Mouse (Mus musculus) MEL-GATA-1-ER (cell line): Measurements from ENCODE around the gene Zbed3.

Experiments
- DNase-seq: peaks from one replicate; pipeline ENCODE4 v3.0.0-alpha.2; 2012; ENCODE audit warnings: low read depth; ENCODE audit errors: extremely low read depth

Zbed3 gene

DNA sequence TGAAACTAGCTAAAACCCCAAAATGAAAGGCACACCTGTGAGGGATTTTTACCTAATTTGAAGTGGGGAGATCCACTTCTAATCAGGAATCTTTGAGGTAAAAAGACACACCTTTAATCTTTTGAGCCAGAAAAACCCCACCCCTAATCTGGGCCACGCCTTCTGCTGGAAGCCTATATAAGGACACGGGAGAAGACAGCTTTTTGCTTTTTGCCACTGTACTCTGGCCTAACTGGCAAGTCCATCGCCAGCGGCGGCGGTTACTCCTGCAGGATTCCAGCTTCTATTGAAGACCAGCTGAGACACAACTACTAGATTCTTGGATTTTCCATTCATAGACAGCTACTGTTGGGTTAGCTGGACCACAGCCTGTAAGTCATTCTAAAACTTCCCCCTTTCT lies at the start of gene Zbed3:
Zbed3 (plus strand) TSS at position 213 of the 400 bp plus-strand sequence.
- no peak for DNase-seq

DNA sequence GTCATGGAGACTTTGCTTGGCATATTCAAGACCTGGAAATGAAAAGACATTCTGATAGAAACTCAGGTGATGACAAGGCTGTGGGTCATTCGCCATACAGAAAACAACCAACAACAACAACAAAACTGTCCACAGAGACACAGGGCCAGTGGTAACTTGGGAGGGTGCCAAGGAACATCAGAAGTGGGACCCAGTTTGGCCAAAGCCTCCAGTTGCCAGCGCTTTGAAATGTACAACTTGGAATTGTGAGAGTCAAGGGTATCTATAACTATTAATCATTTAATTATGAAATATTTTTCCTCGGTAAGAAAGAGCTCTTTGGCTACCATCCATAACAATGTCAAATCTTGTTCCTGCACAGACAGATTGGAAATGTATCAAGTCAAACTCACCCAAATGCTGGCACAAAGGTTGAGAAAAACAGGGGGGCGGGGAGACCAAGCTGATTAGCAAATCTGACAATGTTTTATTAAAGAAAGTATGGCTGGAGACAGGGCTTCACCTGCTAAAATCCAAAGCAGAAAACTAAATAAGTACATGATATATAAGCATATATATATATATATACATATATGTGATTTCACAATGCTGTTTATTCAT lies 44.9 kb upstream of the Zbed3 start:
- DNase-seq = no peak

DNA sequence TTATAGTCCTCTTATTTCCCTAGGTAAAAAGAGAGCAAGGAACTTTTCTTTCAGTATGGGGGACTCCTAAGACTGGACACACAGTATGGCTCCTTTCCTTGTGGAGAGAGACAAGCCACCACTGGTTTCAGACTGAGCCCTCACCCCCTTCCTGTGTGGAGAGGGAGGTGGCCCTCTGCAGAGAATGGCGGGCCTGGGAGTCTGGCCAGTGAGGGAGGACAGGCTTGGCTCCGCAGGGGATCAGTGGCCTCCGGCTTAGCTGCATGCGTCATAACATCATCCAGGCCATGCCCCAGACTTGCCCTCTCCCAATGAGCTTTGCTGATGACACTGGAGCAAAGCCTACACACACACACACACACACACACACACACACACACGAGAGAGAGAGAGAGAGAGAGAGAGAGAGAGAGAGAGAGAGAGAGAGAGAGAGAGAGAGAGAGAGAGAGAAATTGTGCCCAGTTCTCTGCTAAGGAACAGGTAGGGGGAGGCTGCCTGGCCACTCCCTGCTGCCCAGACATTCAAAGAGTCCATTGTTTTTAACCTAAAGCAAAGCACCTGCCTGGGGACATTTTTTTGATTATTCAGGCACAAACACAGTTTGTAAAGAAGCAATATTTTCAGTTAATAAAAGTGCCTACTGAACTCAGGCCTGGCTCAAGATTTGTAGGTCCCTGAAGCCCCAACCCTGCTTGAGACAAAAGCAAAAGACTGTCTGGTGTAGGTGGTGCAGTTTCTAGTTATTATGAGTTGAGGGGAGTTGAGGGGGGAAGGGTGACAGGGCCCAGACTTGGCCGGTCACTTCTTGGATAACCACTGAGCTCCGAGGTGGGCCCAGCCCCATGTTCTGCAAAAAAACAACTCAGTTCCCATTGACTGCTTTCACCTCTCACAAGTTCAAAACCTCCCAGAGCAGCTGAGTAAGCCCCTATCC lies 41.4 kb upstream of the Zbed3 start:
- no peak for DNase-seq

DNA sequence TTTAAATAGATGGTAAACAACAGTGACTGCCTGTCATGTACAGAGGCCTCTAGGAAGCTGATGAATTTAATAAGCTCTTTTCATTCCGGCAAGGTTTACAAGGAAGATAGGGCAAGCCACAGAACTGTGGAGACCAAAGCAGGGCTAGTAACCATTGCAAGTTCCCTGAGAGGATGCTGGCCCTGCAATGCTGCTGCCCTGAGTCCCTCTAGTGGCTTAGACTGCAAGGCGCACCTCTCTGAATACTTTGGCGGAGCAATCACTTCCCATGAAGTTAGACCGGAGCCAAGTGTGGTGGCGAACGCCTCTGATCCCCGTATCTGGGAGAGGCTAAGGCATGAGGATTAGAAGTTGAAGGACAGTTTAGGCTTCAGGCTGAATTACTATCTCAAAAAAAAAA lies 36.4 kb upstream of the Zbed3 start:
- DNase-seq = no peak

DNA sequence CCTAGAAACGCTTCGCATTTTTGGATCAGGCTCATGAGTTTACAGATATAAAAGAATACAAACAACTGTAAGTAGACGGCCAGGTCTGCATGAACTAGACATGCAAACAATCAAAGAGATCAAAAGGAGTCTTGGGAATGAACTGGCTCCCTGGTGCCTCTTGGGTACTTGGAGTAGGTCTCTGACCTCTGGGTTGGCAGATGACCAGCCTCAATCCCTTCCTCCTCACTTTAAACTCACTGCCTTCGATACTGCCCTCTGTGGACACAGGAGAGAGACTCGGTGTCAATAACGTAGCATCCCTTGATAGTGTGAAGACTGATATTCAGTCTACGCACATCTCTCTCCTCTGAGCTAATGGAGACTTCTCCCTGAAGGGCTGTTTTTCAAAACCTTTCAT lies 35.4 kb upstream of the Zbed3 start:
- DNase-seq = no peak

DNA sequence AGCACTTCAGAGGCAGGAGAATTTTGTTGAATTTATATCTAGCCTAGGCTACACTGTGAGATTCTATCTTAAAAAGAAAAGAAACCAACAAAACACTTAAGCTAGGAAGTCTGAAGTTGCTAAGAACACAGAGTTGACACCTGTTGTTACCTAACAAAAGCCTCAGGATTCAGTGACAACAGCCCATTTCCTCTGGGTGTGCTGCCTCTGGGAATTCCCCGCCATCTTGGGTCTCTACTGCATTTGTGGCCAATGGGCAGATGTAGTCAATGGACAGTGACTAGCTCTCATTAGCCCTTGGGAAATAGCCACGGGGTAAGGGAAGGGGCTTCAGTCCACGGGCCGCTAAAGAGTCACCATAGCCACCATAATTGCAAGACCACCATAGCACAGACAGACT lies 31.4 kb upstream of the Zbed3 start:
- DNase-seq = no peak

DNA sequence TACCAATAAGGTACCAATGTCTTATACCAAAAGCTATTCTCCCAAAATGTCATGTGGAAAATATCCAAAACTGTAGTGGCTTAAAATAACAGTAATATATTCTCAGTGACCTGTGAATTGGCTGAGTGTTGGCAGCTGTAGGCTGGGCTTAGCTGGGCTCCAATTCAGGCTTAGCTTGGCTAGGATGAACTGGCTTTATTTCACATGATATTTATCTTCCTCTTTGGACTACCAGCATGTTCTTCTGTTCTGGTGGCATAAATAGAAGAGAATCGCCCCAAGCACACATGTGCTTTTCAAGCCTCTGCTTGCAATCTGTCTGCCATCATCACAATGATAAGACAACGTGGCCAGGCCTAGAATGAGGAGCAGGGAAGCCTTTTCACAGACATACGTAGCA lies 23.5 kb upstream of the Zbed3 start:
- no peak for DNase-seq

DNA sequence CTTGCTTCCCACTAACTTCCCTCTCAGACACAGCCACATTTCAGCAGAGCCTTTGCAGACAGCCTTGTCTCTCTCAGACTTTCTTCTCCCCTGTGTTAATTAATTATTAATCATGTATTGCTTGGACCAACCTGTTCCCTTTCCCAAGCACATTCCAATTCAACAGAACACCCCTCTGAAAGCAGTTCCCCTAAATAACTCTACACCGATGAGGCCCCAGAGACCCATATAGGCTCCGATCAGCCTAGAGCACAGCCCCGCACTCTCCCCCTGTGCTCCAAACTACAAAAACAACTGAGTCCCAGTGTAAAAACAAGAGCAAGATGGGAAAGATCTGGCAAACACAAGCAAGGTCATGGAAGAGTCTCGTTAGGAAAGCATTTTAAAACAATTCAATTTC lies 16.8 kb upstream of the Zbed3 start:
- no peak for DNase-seq

DNA sequence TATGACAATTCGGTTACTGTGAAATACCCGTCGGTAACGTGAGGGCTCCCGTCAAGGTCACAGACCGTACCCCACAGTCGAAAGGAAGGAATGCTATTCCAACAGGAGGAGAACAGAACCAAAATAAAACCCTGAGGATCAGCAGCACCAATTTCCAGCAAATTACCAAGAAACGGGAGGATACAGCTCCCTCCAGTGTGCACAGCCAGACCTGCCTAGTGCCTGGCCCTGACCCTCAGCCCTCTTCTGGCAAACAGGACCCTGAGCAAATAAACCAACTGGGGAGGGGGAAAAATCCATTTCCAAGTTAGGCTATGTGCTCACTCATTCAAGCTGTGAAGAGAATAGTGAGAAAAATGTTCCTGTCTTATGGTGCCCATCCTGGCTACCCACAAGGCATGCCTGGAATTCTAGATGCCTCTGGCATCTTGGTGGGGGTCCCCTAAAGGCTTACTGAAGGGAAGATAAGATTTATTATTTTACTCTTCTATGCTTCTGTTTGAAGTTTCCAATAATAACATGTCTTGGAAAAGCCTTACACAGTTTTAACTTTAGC lies 16.2 kb upstream of the Zbed3 start:
- DNase-seq = no peak

DNA sequence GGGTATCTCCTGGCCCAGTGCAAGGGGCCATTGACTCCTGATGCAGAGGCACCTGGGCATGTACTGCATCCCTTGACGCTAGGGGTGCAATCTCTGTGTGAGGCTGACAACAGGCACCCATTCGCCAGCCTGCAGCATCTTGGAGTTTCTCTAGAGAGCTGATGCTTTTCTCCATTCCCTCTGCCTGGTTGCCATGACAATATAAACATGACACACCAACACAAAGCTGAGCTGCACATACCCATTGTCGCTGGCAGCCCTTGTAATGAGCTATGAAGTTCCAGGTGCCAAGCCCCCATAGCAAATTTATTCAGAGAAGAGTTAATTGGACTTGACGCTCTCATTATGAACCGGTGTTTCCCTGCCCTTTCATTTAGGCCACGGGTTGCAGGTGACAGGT lies 11.4 kb upstream of the Zbed3 start:
- no peak for DNase-seq

DNA sequence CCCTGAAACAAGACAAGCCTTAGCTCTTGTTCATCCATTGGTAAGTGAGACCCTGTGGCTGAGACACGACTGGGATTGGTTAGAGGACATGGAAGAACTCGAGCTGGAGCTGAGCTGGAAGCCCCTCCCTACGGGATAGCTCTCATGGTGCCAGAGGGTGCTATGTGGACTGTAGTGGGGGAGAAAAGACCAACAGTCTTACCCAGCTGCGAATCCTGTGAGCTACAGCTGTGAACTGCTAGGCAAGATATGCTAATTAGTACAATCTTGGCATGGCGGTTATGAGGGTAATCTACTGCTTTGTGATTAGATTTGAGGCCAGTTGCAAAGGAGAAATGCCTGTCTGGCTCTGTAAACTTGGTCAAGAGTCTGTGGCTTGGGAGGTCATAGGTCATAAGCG lies 4.3 kb upstream of the Zbed3 start:
- DNase-seq = no peak

DNA sequence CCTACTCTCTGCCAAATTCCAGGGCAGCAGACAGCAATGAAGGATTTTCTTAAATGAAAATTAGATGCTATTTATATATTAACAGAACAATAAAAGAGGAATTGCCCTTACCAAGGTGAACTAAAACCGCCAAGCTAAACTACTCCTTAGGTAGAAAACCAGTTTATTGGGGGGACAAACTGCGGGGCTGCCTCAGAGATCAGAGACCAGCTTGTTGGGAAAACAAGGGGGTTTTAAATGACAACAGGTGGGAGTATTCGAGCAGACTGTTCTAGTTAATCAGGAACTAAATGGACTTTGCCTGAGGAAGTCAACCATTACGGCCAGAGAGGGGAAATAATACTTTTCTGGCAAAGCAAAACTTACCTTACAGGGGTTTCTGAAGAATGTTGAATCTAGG lies 3.0 kb upstream of the Zbed3 start:
- DNase-seq = no peak

DNA sequence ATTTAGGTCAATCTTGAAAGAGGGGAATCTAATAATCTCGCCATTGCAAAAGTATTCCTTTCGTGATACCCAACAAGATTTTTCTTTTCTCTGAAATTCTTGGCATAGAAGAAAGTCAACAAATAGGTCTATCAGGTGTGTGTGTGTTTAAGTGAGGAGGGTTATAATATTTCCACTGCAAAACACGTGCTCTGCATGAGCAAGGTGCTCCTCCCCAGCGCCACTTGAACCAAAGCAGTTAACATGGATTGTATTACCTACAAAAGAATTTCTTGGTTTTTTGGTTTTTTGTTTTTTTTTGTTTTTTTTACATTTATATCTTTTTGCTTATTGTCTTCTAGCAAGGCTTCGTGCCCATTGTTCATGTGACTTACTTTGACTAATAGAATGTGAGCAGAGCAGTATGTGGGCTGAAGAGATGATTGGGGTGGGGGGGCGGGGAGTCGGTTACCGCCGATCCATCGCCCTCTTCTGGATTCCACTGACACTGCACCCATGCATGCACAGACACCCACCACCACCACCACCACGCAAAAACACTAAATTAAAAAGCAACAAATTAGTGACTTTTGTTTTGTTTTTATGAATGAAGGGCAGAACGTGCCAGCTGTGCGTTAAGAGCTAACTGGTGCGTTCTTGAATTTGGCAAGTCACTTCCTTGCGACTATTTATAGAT lies 676 bp downstream of the Zbed3 start:
- no peak for DNase-seq

DNA sequence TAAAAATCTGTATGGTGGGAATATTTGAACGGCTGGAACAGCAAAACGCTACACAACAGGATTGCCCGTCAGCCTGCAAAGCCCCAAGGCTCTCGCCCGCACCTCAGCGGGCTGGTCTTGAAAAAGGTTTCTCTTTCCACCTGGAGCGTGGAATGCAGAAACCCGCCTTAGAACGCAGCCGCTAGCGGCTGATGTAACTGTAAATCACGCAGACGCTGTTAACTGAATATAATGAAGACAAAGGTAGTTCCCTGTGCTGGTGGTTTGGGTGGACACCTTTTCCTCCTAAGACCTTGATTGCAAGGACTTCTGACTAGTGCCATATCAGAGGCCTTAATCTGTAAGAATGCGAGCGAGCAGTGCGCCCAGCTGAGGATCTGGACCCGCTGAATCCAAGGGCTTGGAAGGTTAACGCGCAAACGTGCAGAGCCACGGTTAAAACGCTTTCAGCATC lies 1.2 kb downstream of the Zbed3 start:
- DNase-seq = no peak

DNA sequence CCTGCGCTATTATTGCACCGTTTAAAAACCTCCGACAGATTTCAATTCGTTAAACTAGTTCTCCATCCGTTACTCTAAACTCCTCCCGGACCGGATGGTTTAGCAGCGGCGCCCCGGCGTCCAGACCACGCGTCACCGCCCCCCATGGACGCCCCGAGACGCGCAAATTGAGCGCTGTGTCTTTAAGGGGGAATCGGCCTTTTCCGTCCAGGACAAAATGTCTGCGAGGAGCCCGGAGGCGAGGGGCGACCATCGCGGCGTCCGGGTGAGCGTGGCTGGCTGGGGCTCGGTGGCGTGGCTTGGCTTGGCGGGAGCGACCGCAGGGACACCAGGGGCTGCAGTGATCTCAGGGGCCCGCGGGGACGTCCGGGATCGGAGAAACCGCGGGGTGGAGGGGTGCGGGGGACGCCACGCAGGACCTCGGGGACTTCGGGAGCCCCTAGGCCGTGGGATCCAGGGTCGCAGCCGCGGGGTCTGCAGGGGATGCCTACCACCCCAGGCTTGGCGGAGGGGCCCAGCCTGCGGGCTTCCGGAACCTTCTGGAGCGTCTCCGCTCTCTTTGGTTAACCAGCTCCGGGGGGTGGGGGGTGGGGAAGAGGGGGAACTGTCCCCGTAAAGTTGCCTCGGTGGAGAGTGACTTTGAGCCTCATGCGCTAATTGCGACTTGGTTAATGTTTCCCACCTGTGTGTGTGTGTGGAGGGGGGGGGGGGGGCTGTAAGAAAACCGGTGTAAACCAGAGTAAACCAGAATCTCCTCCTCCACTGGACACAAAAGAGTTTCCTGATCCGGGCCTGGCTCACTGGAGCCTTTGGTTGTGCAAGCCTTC lies 1.9 kb downstream of the Zbed3 start:
- DNase-seq = no peak

DNA sequence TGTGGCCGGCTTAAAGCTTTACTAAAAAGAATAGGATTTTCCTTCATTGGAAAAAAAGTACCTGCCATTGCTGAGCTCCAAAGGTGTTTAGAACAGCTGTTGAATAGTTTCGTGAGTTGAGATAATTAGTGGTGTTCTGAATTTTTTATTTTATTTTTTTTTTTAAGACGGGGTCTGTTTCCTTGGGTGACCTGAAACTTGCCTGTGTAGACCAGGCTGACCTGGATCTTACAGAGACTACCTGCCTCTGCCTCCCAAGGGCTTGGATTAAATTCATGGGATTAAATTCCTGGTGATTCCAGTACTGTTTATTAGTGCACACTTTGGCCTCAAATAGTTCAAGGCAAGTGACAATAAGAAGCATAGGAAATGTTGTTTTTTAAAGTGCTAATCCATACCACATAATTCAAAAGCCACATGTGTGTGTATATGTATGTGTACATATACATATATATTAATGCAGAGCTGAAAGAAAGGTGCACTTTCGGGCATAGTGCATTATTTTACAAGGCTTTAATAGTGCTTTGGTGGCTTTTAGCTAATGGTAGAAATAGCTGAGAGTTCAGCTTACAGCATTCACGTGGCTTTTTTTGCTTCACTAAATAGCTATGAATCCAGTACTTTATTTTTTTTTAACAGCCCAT lies 2.6 kb downstream of the Zbed3 start:
- no peak for DNase-seq

DNA sequence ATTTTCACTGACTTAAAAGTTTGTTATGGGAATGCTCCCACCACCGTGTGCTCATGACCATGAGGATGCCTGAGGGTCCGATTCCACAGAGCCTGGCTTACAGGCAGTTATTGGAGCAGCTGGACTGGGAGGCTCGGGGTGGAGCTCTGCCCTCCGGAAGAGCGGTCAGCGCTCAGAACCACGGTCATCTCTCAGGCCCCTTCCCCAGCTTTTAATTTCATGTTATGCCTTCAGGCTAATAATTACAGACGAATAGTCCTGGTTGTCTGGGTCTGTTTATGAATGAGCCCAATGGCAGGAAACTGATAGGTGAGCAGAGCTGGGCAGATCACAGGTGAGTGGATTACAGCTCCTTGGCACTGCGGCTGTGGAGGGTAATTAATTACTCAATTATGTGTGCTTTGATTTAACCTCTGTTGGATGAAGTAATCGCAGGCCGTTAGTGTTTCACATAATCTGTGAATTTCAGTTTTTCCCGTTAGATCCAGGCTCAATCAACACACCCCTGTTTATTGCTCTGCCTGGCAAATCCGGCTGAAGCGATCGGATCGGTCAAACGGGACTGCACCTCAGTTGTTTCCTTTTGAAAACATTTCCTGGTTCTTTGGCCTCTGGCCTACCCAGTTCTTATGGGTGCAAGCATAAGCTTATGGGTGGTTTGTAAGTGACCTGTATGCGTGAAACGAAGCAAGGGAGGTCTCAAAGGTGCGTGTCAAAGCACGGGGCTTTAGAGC lies 3.4 kb downstream of the Zbed3 start:
- DNase-seq = no peak

DNA sequence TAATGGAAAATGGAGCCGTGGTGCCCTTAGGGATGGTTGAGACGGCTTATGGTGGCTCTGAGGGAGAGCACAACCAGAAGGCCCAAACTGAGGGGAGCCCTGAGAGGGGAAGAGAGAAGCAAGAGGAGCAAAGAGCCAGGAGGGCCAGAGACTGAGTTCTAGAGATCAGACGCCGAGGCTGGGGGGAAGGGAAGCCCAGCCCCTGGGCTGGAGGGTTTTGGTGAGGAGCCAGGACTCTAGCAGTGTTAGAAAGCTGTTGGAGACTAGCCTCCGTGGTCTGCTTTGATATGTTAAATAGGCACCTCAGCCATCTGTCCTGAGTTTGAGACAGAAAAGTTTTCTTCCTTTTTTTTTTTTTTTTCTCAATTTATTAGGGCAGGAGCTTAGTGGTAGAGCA lies 3.9 kb downstream of the Zbed3 start:
- no peak for DNase-seq

DNA sequence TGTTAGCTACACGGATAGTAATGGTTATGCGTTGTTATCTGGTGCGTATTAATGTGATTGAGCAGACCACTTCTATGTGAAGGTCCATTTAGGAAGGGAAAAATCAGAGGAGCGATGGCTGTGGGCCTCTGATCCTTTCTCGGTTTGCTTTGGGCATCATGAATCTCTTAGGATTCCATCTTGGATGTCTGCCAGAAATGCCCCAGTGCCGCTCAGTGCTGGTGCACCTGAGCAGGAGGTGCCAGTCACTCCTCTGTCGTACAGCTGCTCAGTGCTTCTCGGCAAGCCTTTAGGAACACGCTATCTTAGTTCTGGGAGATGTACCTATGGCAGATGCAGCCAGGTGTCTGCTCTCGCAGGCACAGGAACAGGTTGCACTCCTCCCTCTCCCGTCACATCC lies 5.4 kb downstream of the Zbed3 start:
- DNase-seq = no peak

DNA sequence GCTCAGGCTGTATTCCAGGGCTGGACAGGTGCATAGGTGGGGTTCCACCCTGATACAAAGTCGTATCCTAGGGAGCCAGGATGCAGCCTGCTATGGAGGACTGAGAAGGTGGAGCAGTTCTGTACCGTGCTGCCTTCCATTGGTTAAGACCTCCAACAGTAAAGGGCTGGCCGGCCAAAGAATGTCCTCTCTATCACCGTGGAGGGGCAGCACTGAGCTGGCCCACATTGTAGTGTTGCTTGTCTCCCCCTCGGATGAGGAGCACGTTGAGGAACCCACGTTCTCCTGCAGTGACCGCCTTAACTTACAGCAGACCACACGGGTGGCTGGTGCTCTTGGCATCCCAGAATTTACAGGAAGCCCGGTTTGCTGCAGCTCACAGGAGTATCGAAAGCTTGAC lies 7.1 kb downstream of the Zbed3 start:
- no peak for DNase-seq
